Mouse (Mus musculus): Measurements from ENCODE around the gene Gnb1. TPM values are rescaled to one million over a fixed set of nuclear protein-coding genes. Genes with fewer than 3 reads are reported as not detected.

The Gnb1 gene
- total and polyA plus RNA-seq, 3 experiments = 43.2 to 604 (median 136) TPM

- no peak for ATAC-seq (ENCODE audit: extremely low read depth, insufficient number of reproducible peaks, low FRiP score, poor library complexity, severe bottlenecking)
- DNase-seq (ENCODE audit: low spot score) = no peak
- Histone ChIP-seq H3K4me3 (ENCODE audit: low read depth, low read length) (no peak overlapping the region), H3K4me1 (ENCODE audit: insufficient read depth, low read depth, low read length) (peaks cover 2% of the 10 kb centered on the region; the same call in 1 of the 2 replicates), H3K36me3 (replicated peaks) (no peaks in the 10 kb centered on the region), H3K9me3 (replicated peaks) (no peaks in the 10 kb centered on the region), H3K27me3 (ENCODE audit: insufficient read depth, low read length) (peaks cover 39% of the 10 kb centered on the region)
- TF ChIP-seq GATA2 (IDR thresholded peaks at IDR 0.05; ENCODE audit: borderline replicate concordance, low read depth, low read length) (no peak), GATA1 (IDR thresholded peaks at IDR 0.05; ENCODE audit: borderline replicate concordance, low read length) (no peak), TAL1 (conservative IDR thresholded peaks at IDR 0.05; ENCODE audit: low read depth, low read length) (no peak), CTCF (IDR thresholded peaks at IDR 0.05; ENCODE audit: low read depth, low read length) (no peak), POLR2AphosphoS5 (IDR thresholded peaks at IDR 0.05; ENCODE audit: insufficient replicate concordance, low read depth, low read length) (no peak)
Measured at GRCm38 (mm10) chr4:155464061-155464460, 27.1 kb upstream of the Gnb1 start.

GRCm38 (mm10) chr4:155465607-155466006 lies 25.6 kb upstream of the Gnb1 start:
- Histone ChIP-seq H3K36me3 (replicated peaks) (no peaks in the 10 kb centered on the region), H3K9me3 (replicated peaks) (no peaks in the 10 kb centered on the region), H3K4me1 (ENCODE audit: insufficient read depth, low read depth, low read length) (peaks cover 7% of the 10 kb centered on the region; the same call in 1 of the 2 replicates), H3K27me3 (ENCODE audit: insufficient read depth, low read length) (peaks cover 39% of the 10 kb centered on the region), H3K4me3 (ENCODE audit: low read depth, low read length) (no peak overlapping the region)
- TF ChIP-seq POLR2AphosphoS5 (IDR thresholded peaks at IDR 0.05; ENCODE audit: insufficient replicate concordance, low read depth, low read length) = no peak
- TF ChIP-seq GATA2 (IDR thresholded peaks at IDR 0.05; ENCODE audit: borderline replicate concordance, low read depth, low read length) = no peak
- no peak for TF ChIP-seq TAL1 (conservative IDR thresholded peaks at IDR 0.05; ENCODE audit: low read depth, low read length)
- TF ChIP-seq CTCF (IDR thresholded peaks at IDR 0.05; ENCODE audit: low read depth, low read length) = no peak
- ATAC-seq (ENCODE audit: extremely low read depth, insufficient number of reproducible peaks, low FRiP score, poor library complexity, severe bottlenecking) (no peak), DNase-seq (ENCODE audit: low spot score) (no peak)

GRCm38 (mm10) chr4:155466080-155466479 lies 25.1 kb upstream of the Gnb1 start:
- no peaks in the 10 kb centered on the region for H3K9me3 ChIP-seq (replicated peaks)
- no peaks in the 10 kb centered on the region for H3K36me3 ChIP-seq (replicated peaks)
- DNase-seq (ENCODE audit: low spot score) = no peak
- H3K27me3 ChIP-seq (ENCODE audit: insufficient read depth, low read length) = peaks cover 38% of the 10 kb centered on the region
- no peak for ATAC-seq (ENCODE audit: extremely low read depth, insufficient number of reproducible peaks, low FRiP score, poor library complexity, severe bottlenecking)
- no peak overlapping the region for H3K4me3 ChIP-seq (ENCODE audit: low read depth, low read length)
- peaks cover 7% of the 10 kb centered on the region; the same call in 1 of the 2 replicates for H3K4me1 ChIP-seq (ENCODE audit: insufficient read depth, low read depth, low read length)
- TF ChIP-seq CTCF (IDR thresholded peaks at IDR 0.05; ENCODE audit: low read depth, low read length) (no peak), TAL1 (conservative IDR thresholded peaks at IDR 0.05; ENCODE audit: low read depth, low read length) (no peak), POLR2AphosphoS5 (IDR thresholded peaks at IDR 0.05; ENCODE audit: insufficient replicate concordance, low read depth, low read length) (no peak), GATA2 (IDR thresholded peaks at IDR 0.05; ENCODE audit: borderline replicate concordance, low read depth, low read length) (no peak), GATA1 (IDR thresholded peaks at IDR 0.05; ENCODE audit: borderline replicate concordance, low read length) (no peak)

- H3K27me3 ChIP-seq (ENCODE audit: insufficient read depth, low read length) = peaks cover 35% of the 10 kb centered on the region
Measured at GRCm38 (mm10) chr4:155467237-155468010, 23.7 kb upstream of the Gnb1 start.

GRCm38 (mm10) chr4:155468952-155469351 lies 22.2 kb upstream of the Gnb1 start, which contains the start of gene Tmem52:
Tmem52 (plus strand) TSS chr4:155469114.
- peaks cover 41% of the 10 kb centered on the region for H3K27me3 ChIP-seq (ENCODE audit: insufficient read depth, low read length)
- peak within 1 kb of the TSS; percentile 22; the same call in 1 of the 2 replicates for H3K4me3 ChIP-seq (ENCODE audit: low read depth, low read length)

More at GRCm38 (mm10) chr4:155467237-155468010, 23.7 kb upstream of the Gnb1 start:
- H3K4me1 ChIP-seq (ENCODE audit: insufficient read depth, low read depth, low read length) = peaks cover 7% of the 10 kb centered on the region; the same call in 1 of the 2 replicates
- H3K4me3 ChIP-seq (ENCODE audit: low read depth, low read length) = no peak overlapping the region
- H3K36me3 ChIP-seq (replicated peaks) = no peaks in the 10 kb centered on the region
- H3K9me3 ChIP-seq (replicated peaks) = no peaks in the 10 kb centered on the region
- DNase-seq (ENCODE audit: low spot score) = no peak
- no peak for TF ChIP-seq GATA2 (IDR thresholded peaks at IDR 0.05; ENCODE audit: borderline replicate concordance, low read depth, low read length)
- TF ChIP-seq TAL1 (conservative IDR thresholded peaks at IDR 0.05; ENCODE audit: low read depth, low read length) = no peak
- TF ChIP-seq CTCF (IDR thresholded peaks at IDR 0.05; ENCODE audit: low read depth, low read length) = no peak
- no peak for TF ChIP-seq POLR2AphosphoS5 (IDR thresholded peaks at IDR 0.05; ENCODE audit: insufficient replicate concordance, low read depth, low read length)
- TF ChIP-seq GATA1 (IDR thresholded peaks at IDR 0.05; ENCODE audit: borderline replicate concordance, low read length) = no peak
- ATAC-seq (ENCODE audit: extremely low read depth, insufficient number of reproducible peaks, low FRiP score, poor library complexity, severe bottlenecking) = no peak

GRCm38 (mm10) chr4:155469590-155470262 lies 21.4 kb upstream of the Gnb1 start:
- Histone ChIP-seq H3K4me3 (ENCODE audit: low read depth, low read length) (no peak overlapping the region), H3K27me3 (ENCODE audit: insufficient read depth, low read length) (peaks cover 37% of the 10 kb centered on the region), H3K9me3 (replicated peaks) (no peaks in the 10 kb centered on the region), H3K4me1 (ENCODE audit: insufficient read depth, low read depth, low read length) (peaks cover 7% of the 10 kb centered on the region; the same call in 1 of the 2 replicates), H3K36me3 (replicated peaks) (no peaks in the 10 kb centered on the region)
- ATAC-seq (ENCODE audit: extremely low read depth, insufficient number of reproducible peaks, low FRiP score, poor library complexity, severe bottlenecking) = no peak
- no peak for DNase-seq (ENCODE audit: low spot score)
- TF ChIP-seq TAL1 (conservative IDR thresholded peaks at IDR 0.05; ENCODE audit: low read depth, low read length) = no peak

More at GRCm38 (mm10) chr4:155468952-155469351, 22.2 kb upstream of the Gnb1 start, which contains the start of gene Tmem52:
- DNase-seq (ENCODE audit: low spot score) (no peak), ATAC-seq (ENCODE audit: extremely low read depth, insufficient number of reproducible peaks, low FRiP score, poor library complexity, severe bottlenecking) (no peak)
- peaks cover 7% of the 10 kb centered on the region; the same call in 1 of the 2 replicates for H3K4me1 ChIP-seq (ENCODE audit: insufficient read depth, low read depth, low read length)
- H3K9me3 ChIP-seq (replicated peaks) = no peaks in the 10 kb centered on the region
- TF ChIP-seq TAL1 (conservative IDR thresholded peaks at IDR 0.05; ENCODE audit: low read depth, low read length) (no peak), GATA2 (IDR thresholded peaks at IDR 0.05; ENCODE audit: borderline replicate concordance, low read depth, low read length) (no peak), CTCF (IDR thresholded peaks at IDR 0.05; ENCODE audit: low read depth, low read length) (no peak), POLR2AphosphoS5 (IDR thresholded peaks at IDR 0.05; ENCODE audit: insufficient replicate concordance, low read depth, low read length) (no peak), GATA1 (IDR thresholded peaks at IDR 0.05; ENCODE audit: borderline replicate concordance, low read length) (no peak)
- H3K36me3 ChIP-seq (replicated peaks) = no peaks in the 10 kb centered on the region

All from G1E (cell line).